Mouse (Mus musculus): ENCODE data around the gene Rab11fip4.

Gene Rab11fip4

DNA sequence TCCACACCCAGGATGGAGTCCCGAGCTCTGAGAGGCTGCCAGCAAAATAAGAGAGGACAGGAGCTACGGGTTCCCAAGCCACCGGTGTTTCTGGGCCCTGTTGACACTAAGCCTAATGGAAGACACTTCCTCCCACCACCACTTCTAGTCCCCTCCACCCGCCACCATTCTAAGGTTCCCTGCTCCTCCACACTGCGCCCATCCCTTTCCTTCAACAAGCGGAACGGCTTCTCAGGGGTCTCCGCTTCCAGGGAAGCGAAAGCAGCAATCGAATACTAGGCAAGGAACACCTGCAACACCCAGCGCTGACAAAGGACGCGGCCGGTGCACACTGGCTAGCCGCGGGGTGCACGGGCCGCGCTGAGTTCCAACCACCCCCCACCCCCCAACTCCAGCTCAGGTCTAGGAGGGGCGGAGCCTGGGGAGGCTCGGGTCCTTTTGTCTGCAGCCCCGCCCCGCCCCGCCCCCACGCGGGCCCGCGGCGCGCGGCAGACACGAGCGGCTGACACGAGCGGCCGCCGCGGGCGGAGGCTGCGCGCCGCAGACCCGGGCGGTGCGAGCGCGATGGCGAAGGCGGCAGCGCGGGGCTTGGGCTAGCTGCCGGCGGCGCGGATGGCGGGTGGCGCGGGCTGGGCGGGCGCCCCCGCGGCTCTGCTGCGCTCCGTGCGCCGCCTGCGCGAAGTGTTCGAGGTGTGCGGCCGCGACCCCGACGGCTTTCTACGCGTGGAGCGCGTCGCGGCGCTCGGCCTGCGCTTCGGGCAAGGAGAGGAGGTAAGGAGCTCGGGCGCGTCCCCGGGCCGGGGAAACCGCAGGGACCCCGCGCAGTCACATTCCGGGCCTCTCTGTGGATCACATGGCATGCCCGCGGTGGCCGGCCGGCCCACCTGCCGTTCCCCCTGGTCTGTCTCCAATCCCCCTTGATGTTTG is at the start of gene Rab11fip4:
Rab11fip4 (plus strand) TSS at position 549 of the 927 bp plus-strand sequence.
- in situ Hi-C loops (cut with MboI, MseI) = loop anchor here in 1 of 2 experiments (5.0 to 25.0 kb wide), 2 partner anchors 91 to 321 kb away; no protein-coding TSS in a partner anchor

DNA sequence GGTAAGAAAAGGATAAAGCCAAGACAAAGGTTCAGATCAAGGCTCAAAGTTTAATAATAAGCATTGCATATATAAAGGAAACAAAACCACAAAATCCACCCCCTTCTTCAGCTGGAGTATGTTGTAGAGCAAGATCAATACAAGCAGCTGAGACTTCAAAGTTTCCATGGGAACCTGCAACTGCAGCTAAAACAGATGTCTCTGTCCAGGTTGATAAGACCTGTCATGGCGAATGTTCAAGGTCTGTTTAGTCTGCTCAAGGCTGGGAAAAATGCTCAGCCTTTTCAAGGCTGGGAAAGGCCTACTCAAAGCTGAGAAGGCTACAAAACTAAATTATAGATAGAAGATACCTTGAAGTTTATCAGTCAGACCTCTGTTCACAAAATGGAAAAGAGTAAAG is 38.4 kb upstream of the Rab11fip4 start:
- in situ Hi-C loops (cut with MboI, MseI) = loop anchor here in 1 of 2 experiments (5.0 kb wide), 1 partner anchor 55 kb away; no protein-coding TSS in a partner anchor

DNA sequence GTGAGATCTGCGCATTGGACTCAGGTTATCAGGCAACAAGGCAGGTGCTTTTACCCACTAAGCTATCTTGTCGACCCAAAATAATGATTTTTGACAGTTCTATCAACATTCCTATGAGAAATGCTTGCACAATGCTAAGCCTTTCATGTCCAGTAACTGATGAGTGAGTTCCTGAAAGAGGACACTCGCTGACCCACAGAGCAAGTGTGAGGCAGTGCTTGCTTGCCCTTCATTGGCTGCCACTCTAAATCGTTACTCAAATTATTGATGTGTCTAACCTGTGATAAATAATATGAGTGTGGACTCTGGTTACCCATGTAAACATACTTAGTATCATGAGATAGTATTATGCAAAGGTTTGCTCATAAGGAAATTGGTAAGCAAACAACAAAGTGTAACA is 30.5 kb upstream of the Rab11fip4 start:
- in situ Hi-C loops (cut with MboI, MseI) = no loop called here

DNA sequence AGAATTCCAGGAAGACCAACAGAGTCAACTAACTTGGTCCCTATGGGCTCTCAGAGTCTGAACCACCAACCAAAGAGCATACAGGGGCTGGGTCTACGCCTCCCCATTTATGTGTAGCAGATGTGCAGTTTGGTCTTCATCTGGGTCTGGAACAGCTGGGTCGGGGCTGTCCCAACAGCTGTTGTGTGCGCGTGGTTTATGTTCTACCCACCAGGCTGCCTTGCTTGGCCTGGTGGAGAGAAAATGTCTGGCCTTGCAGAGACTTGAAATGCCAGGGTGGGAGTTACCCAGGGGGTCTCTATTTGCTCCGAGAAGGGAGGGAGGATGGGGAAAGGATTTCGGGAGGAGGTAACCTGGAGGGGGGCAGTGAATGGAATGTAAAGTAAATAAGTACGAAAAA is 27.5 kb upstream of the Rab11fip4 start:
- in situ Hi-C loops (cut with MboI, MseI) = no loop called here

DNA sequence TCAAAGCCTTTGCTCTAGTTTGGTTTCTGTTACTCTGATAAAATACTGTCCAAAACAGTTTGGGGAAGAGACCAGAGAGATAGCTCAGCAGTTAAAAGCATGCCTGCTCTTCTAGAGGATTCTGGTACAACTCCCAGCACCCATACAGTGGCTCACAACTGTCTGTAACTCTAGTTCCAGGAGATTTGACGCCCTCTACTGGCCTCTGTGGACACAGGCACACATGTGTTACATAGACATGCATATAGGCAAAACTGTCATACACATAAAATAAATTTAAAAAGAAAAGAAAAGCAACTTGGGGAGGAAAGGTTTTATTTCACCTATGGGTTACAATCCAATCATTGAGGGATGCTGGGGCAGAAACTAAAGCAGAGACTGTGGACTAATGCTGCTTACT is 24.1 kb upstream of the Rab11fip4 start:
- in situ Hi-C loops (cut with MboI, MseI) = no loop called here

DNA sequence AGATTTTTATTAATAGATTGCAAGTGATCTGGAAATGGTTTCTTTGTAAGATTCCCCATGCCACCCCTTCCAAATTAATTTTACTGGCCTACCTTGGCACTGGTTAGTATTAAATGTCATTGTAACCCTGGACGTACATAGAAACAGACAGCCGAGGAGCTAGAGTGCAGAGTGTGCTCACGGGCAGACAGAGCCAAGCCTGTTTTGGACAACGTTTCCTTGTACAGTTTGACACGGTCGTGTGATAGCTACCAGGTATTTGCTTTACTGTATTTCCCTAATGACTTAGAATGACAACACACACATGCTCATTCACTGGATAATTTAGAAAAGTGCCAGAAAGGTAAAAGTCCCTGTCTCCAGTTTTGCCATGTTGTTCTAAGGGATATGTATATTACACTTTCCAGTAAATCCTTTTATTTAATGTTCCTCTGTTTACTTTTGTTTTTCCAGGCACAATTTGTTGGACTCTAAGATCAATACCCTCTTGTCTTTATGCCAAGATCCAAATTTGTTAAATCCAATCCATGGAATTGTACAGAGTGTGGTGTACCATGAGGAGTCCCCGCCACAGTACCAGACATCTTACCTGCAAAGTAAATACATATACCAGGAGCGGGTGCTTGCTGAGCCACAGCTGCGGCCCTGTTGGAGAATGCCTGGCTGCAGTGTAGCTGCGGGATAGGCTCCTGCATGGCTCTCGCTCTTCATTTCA is 22.7 kb upstream of the Rab11fip4 start:
- in situ Hi-C loops (cut with MboI, MseI) = no loop called here

DNA sequence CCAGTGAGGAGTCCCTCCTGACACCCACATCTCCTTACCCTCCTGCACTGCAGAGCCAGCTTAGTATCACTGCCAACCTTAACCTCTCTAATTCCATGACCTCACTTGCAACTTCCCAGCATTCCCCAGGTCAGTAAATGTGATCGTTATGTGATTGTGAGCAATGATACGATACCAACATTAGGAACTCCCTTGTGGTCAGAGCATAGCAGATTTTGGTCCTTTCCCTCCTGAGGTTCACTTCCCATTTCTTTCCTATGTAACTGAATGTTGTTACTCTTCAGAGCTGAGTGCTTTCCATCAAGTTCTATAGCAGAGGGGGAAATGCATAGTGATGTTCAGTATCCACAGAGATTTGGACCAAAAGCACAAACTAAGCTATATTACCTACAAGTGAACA is 20.7 kb upstream of the Rab11fip4 start:
- in situ Hi-C loops (cut with MboI, MseI) = loop anchor here in 1 of 2 experiments (10.0 kb wide), 1 partner anchor 86 kb away; no protein-coding TSS in a partner anchor

DNA sequence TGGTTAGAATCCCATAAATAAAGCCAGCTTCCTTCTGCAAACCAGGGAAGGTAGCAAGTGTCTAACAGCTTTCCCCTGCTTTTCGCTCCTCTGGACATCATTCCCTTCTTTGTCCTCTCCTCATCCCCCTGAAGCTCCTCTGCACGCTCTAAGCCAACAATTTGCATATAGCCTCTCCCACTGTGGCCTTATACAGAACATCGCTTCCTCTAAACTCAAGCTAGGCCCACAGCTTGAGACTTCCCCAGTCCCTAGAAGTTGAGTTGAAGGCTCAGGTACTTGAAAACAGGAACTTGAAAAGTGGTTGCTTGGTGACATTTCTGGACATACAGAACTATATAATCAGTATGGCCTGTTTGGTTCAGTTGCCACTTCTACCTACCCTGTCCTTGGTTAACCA is 17.2 kb upstream of the Rab11fip4 start:
- in situ Hi-C loops (cut with MboI, MseI) = loop anchor here in 1 of 2 experiments (10.0 kb wide), 1 partner anchor 89 kb away; no protein-coding TSS in a partner anchor

DNA sequence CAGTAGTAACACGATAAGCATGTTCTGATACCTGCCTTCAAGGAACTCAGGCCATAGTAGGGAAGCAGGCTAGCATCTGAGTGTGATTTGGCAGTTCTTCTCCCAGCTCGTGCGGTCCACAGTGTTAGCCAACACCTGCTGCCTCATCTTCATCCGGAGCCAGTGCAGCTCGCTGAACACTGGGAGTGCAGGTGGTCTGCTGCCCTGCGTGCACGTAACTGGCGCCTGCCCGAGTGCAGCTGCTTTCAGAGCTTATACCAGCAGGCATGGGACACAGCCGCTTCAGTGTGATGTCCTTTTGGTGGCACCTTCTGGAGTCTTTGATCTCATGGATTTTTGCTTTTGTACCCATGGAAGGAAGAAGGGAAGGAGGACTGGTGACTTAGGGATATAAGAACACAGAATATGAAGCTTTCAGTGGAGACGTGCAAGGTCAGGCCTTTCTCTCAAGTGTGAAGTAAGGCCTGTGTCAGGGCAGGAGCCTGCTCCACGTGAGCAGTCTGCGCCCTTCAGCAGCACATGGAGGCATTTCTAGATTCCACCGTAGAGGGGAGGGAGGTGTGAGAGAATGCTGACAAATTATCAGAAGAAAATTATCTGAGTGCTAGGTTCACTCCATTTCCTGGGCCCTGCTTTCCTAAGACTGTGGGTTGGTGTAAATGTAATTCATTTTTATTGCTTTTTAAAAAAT is 15.5 kb upstream of the Rab11fip4 start:
- in situ Hi-C loops (cut with MboI, MseI) = loop anchor here (10.0 to 25.0 kb wide), 2 partner anchors 91 to 337 kb away; no protein-coding TSS in a partner anchor

DNA sequence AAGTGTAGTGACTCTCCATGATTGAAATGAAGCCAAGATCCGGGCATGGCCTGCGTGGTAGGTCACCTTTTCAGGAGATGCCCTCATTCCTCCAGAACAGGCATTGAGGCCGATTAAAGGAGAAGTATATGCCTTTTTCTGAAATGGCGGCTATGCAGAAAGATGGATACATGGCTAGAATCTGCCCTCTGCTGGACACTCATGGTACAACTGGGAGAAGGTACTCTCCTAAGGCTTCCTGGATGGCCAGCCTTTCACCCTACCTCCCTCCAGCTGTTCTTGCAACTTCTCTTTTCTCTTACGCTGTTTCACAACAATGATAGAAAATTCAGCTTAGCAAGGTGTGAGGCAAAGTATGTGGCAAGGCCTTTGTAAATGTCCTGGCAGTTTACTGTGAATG is 13.3 kb upstream of the Rab11fip4 start:
- in situ Hi-C loops (cut with MboI, MseI) = loop anchor here (10.0 to 25.0 kb wide), 2 partner anchors 93 to 335 kb away; no protein-coding TSS in a partner anchor

DNA sequence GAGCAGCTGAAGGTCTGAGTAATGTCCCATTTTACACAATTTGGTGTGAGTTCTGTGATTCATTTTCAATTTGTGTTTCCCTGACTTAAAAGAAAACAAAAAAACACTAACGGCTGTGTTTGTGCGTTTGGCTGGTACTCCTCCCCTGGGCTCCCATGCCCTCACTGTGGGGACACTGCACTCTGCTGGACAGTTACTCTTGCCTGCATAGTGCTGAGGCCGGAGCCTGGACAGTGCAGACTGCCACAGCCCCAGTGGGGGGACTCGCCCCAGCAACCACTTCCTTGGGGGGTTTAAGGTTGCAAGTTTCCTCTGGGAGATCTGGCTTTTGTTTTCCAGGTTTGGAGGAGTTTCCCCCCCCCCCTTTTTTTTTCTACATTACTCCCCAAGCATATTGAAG is 10.4 kb upstream of the Rab11fip4 start:
- in situ Hi-C loops (cut with MboI, MseI) = loop anchor here (10.0 to 25.0 kb wide), 2 partner anchors 332 to 334 kb away; no protein-coding TSS in a partner anchor

DNA sequence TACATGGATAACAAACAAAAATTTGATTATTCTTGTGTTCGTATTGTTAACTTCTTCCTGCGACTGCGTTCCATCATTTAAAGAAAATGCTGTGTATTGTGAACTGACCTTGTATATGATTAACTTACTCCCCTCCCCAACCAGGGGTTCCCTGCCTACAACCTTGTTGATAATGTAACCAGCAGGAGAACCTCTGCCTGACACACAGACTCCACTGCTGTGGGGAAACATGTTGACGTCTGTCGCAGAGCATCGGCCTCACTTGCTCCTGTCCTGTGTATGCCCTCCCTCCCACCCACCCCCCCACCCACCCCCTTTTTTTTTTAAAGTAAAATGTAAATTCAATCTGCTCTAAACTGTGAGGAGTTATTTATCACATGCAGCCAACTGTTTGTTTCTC is 9.8 kb upstream of the Rab11fip4 start:
- in situ Hi-C loops (cut with MboI, MseI) = loop anchor here (10.0 to 25.0 kb wide), 2 partner anchors 331 to 334 kb away; no protein-coding TSS in a partner anchor

DNA sequence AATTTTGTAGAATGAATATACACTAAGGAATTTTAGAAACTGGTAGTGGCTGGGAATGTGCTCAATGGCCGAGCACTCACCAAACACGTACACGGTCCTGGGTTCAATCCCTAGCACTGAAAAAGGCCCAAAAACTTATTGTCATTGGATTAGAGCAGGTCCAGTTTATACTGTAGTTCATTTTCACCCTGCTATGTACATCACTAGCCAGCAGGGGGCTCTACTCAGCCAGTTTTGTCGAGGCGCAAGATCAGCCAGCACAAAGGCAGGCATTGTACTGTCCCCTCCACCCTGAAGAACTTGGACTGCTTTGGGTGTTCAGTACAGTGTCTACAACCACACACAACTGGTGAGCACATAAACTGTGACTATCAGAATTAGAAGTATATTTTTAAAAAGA is 6.8 kb upstream of the Rab11fip4 start:
- in situ Hi-C loops (cut with MboI, MseI) = loop anchor here (10.0 to 25.0 kb wide), 2 partner anchors 328 to 331 kb away; no protein-coding TSS in a partner anchor

DNA sequence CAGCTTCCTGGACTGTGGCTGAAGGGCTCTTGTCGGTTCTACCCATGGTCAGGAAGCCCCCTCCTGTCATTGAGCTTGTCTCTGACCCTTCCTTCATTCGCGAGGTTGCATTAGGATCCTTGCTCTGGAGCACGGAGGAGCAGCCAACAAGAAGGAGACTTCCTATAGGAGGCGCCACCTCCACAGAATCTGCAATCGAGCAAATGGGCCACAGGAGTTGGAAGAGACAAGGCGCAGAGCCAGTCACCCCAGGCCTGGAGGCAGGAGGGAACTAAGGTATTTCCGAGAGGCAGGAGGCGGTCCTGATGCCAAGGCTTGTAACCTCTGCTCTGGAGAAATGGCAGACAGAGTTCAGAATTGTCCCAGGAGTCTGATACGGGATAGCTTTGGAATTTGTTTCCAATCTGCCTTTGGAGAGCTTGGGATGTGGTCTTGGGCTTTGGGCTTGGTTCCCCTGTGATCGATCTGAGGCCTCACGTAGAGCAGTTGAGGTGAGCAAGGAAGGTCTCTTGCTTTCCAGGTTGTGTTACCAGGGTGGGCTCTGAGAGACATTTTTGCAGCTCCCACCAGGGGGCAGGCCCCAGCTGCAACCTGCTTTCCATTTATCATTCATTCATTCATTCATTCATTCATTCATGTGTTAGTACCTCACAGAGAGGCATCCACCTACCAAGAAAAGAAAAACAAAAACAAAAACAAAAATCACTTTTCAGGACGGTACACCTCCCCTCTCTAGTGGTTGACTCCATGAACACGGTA is 1.5 kb upstream of the Rab11fip4 start:
- in situ Hi-C loops (cut with MboI, MseI) = loop anchor here (5.0 to 25.0 kb wide), 4 partner anchors 93 to 325 kb away; no protein-coding TSS in a partner anchor

DNA sequence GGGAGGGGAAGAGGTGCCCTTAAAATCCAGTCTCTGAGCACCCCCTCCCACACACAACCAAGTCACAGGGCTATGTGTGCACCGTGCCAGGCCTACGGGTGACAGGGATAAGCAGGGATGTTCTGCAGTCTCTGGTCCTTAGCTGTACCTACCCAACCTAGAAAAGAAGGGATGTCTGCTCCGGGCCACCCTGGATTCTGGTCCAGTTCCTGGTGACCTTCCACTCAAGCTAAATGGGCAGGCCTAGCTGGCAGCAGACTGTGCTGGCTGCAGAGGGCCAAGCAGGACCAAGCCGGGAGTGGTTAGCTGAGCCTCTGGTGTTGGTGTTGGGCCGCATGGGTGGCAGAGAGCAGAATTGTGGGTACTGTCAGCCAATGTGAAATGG is 571 bp downstream of the Rab11fip4 start:
- in situ Hi-C loops (cut with MboI, MseI) = loop anchor here in 1 of 2 experiments (5.0 to 25.0 kb wide), 2 partner anchors 91 to 321 kb away; no protein-coding TSS in a partner anchor

DNA sequence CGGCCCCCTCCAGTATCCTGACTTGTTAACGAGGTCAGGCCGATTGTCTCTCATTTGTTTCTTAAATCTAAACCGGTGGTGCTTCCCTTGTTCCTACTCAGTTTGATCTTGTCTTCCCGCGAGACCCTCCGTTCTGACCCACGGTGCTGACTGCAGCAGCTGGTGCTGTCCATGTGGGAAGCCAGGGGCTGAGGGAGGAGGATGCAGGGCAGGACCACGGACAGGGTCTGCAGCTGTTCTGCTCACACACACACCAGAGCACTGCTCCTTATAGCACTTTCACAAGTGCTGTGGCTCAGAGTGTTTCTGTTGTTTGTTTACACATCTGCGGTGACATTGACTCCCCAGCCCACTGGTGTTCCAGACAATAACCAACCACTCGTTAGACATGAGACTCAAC is 2.5 kb downstream of the Rab11fip4 start:
- in situ Hi-C loops (cut with MboI, MseI) = loop anchor here in 1 of 2 experiments (5.0 to 25.0 kb wide), 2 partner anchors 89 to 319 kb away; no protein-coding TSS in a partner anchor

DNA sequence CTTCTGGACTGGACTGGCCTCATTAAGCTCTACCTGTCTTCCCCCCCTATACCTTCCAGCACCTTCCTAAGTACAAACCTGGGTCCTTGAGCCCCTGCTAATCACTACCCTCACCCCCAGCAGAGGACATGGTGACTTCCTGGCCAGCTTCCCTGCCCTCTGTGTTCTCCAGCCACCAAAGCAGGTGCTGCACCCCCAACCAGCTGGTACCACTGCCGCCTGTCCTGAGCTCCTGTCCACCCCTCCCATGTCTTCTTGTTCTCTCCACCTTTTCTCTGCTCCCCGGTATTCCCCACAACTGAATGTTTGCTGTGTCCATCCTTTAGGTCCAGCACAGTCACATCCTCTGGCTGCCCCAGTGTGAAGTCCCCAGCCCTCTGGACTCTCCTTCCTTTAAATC is 19.4 kb downstream of the Rab11fip4 start:
- in situ Hi-C loops (cut with MboI, MseI) = no loop called here

DNA sequence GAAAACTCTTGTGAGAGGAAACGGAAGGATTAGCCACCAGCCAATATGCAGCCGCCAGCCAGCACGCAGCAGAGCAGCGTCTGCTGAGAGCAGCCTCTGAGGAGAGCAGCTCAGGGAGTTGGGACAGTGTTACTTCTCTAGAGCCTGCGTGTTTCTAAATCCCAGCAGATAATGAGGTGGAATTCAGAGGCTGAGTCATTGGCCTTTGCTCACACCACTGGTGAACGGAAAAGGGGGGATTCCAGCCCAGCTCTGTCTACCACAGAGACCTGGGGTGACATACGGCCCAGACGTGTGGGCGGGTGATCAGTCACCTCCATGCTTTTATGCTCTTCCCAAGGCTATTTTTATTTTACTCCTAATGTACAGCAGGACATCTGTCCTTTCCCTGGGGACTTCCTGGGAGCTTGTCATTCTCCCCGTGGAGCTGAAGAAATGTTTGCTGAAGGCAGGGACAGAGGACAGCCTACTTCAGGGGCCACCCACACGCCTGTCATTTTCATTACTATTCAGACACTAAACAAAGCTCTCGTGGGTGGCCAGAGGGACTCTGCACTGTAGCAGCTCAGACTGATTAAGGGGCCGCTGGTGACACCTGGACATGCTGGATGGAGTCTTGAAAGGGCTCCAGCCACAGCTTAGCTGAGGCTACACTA is 20.1 kb downstream of the Rab11fip4 start:
- in situ Hi-C loops (cut with MboI, MseI) = no loop called here

DNA sequence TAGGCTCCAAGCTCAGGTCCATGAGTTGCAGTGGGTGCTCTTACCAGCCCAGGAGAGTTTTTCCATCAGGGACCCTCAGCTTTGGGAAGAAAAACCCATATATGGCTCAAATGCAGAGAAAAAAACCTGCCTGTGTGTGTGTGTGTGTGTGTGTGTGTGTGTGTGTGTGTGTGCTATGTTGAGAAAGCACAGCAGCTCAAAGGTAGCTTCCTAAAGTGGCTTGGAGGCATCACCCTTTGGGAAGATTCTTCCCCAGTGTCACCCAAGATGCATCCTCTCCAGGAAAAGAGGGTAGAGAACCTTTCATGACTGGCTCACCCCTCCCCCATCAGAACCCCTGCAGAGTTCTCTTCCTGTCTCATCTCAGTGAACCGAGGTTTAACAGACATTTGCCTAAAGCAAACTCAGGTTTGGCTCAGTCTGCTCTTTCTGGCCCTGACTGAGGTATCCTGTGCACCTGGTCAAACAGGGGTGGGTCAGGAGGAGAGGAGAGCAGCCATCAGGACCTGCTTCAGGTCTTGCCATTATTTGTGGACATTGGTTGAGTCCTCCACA is 21.1 kb downstream of the Rab11fip4 start:
- in situ Hi-C loops (cut with MboI, MseI) = no loop called here

Measured in T-helper 17 cell (primary cell).